Mouse (Mus musculus) liver, embryonic 14.5 days (tissue): ENCODE data around the gene Aspscr1.

ENCODE experiments used
- CTCF ChIP-seq: IDR thresholded peaks from 2 replicates; pipeline ENCODE4 v1.5.1; 2016; ENCODE audit warnings: antibody characterized with exemption, low read depth, control low read depth
- EP300 ChIP-seq: IDR thresholded peaks from 2 replicates; pipeline ENCODE4 v1.6.1; 2016; ENCODE audit warnings: antibody characterized with exemption, low read depth

DNA sequence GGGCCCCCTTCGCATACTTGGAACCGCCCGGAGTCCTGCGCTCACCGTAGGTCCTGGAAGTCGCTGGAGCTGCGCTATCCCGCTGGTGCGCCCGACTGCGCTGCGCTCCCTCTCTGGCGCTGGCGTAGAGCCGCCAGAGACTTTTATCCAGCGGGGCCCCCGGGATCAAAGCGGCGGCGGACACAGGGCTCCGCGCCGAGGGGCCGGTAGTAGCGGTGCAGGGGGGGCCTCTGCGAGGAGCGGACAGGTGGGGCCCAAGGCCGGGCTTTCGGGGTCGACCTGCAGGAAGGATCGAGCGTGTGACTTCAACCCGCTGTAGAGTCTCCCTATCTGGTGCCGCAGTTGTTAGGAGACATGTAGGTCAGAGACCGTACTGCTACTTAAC lies 11.7 kb upstream of the Aspscr1 start, which contains the start of gene Notum:
- TF ChIP-seq CTCF, result no peak
- TF ChIP-seq EP300, result no peak
